Mouse (Mus musculus): Measurements from ENCODE around the gene Nsfl1c. TPM values are rescaled to one million over a fixed set of nuclear protein-coding genes. Genes with fewer than 3 reads are reported as not detected.

Nsfl1c gene
- total and polyA plus RNA-seq, 3 experiments = 87.8 to 231 (median 165) TPM

DNA sequence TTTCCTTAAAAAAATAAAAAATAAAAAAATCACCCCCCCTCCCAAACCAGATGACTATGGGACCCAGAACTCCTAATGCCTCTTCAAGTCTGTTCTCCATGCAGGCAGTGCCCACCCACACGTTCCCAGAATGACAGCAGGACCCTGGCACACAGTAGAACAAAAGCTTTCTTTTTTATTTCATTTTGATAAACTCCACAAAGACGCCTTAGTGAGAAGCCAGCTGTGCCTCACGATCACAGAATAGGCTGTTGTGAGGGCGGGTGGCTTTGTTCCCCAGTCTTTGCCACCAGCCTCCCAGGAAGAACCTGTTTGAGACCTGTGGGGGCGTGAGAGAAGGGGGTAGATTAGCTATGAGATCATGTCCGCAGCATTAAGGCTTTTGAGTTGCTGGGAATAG is 50.7 kb downstream of the Nsfl1c start:
- dilution Hi-C loops (cut with MboI; ENCODE audit: extremely low pct_ligation_motif_present, extremely low pct_unique_long_range_greater_than_20kb, low sequenced_read_pairs) = no loop called here
- H3K9ac ChIP-seq (ENCODE audit: insufficient read depth, low read depth) = peak overlapping the region; percentile 7; the same call in 1 of the 2 replicates
- H3K4me2 ChIP-seq (ENCODE audit: insufficient read depth, low read depth, poor library complexity, severe bottlenecking) = peak overlapping the region; percentile 72; the same call in 1 of the 2 replicates
- peaks cover 67% of the 10 kb centered on the region for H3K79me2 ChIP-seq (replicated peaks; ENCODE audit: control insufficient read depth, extremely low read depth, insufficient read depth, poor library complexity, severe bottlenecking)
- H3K9me3 ChIP-seq (replicated peaks; ENCODE audit: low read length) = no peaks in the 10 kb centered on the region
- no peak overlapping the region for H3K27ac ChIP-seq (ENCODE audit: insufficient read depth, low read depth)
- no peak for DNase-seq (ENCODE audit: extremely low read depth)
- H3K4me3 ChIP-seq (replicated peaks in 1 of 3; ENCODE audit: low read depth in 2 of 3, low read length in 2 of 3, poor library complexity in 1 of 3) = peak overlapping the region in 1 of 3 experiments; percentile 2
- peaks cover 31 to 59% of the 10 kb centered on the region in 2 experiments for H3K36me3 ChIP-seq (replicated peaks in 1 of 2; ENCODE audit: control insufficient read depth in 1 of 2, insufficient read depth in 1 of 2, low read length in 1 of 2)
- H3K27me3 ChIP-seq (replicated peaks) = no peaks in the 10 kb centered on the region
- in situ Hi-C loops (cut with MboI; ENCODE audit: low pct_ligation_motif_present, low pct_unique_long_range_greater_than_20kb, low sequenced_read_pairs) = no loop called here
- peaks cover 36 to 71% of the 10 kb centered on the region in 2 experiments for H3K4me1 ChIP-seq (ENCODE audit: control insufficient read depth in 1 of 2, insufficient read depth in 2 of 2)
- TF ChIP-seq PAX5 (IDR thresholded peaks at IDR 0.05; ENCODE audit: low read length) (no peak), MAZ (IDR thresholded peaks at IDR 0.05; ENCODE audit: low read depth, low read length) (no peak), MAFK (IDR thresholded peaks at IDR 0.05; ENCODE audit: insufficient replicate concordance, low read length) (no peak), SMC3 (IDR thresholded peaks at IDR 0.05; ENCODE audit: low read depth, low read length) (no peak), ZC3H11A (IDR thresholded peaks at IDR 0.05; ENCODE audit: low read depth, low read length) (no peak), CTCF (conservative IDR thresholded peaks at IDR 0.05 in 1 of 2, IDR thresholded peaks at IDR 0.05 in 1 of 2; ENCODE audit: low read depth in 2 of 2, low read length in 2 of 2) (no peak), POLR2AphosphoS2 (IDR thresholded peaks at IDR 0.05; ENCODE audit: low read depth, low read length) (no peak), RCOR1 (conservative IDR thresholded peaks at IDR 0.05; ENCODE audit: low read depth, low read length) (no peak), TBP (conservative IDR thresholded peaks at IDR 0.05; ENCODE audit: low read depth, low read length) (no peak), E2F4 (IDR thresholded peaks at IDR 0.05; ENCODE audit: insufficient replicate concordance, low read depth, low read length) (no peak), JUND (conservative IDR thresholded peaks at IDR 0.05; ENCODE audit: low read depth, low read length) (no peak), POLR2A (IDR thresholded peaks at IDR 0.05; ENCODE audit: low read depth, low read length) (no peak), JUN (IDR thresholded peaks at IDR 0.05; ENCODE audit: insufficient read depth, low read depth, low read length) (no peak)

DNA sequence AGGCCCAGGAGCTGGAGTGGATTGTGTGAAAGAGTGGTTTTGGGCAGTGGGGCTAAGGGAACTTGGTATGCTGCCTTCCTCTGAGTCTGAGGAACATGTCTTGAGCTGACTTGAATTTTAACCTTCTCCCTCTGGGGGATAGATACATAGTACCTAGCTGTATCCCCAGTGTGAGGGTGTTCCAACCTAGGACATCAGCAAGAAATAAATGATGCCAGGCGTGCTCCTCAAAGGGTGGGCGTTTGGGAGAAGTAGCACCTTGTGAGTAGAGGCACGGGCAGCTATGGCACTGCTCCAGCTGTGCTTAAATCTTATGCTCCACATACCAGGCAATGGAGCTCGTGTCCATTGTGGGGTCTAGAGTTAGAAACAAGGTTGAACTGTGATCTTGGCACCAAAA is 52.6 kb downstream of the Nsfl1c start:
- Histone ChIP-seq H3K4me3 (replicated peaks in 1 of 3; ENCODE audit: low read depth in 2 of 3, low read length in 2 of 3, poor library complexity in 1 of 3) (no peak overlapping the region), H3K9me3 (replicated peaks; ENCODE audit: low read length) (no peaks in the 10 kb centered on the region), H3K27me3 (replicated peaks) (no peaks in the 10 kb centered on the region), H3K4me1 (ENCODE audit: control insufficient read depth in 1 of 2, insufficient read depth in 2 of 2) (peaks cover 41 to 78% of the 10 kb centered on the region in 2 experiments), H3K79me2 (replicated peaks; ENCODE audit: control insufficient read depth, extremely low read depth, insufficient read depth, poor library complexity, severe bottlenecking) (peaks cover 82% of the 10 kb centered on the region), H3K27ac (ENCODE audit: insufficient read depth, low read depth) (peak overlapping the region; percentile 15; the same call in 1 of the 2 replicates), H3K36me3 (replicated peaks in 1 of 2; ENCODE audit: control insufficient read depth in 1 of 2, insufficient read depth in 1 of 2, low read length in 1 of 2) (peaks cover 44 to 77% of the 10 kb centered on the region in 2 experiments), H3K4me2 (ENCODE audit: insufficient read depth, low read depth, poor library complexity, severe bottlenecking) (no peak overlapping the region), H3K9ac (ENCODE audit: insufficient read depth, low read depth) (no peak overlapping the region)
- dilution Hi-C loops (cut with MboI; ENCODE audit: extremely low pct_ligation_motif_present, extremely low pct_unique_long_range_greater_than_20kb, low sequenced_read_pairs) = no loop called here
- in situ Hi-C loops (cut with MboI; ENCODE audit: low pct_ligation_motif_present, low pct_unique_long_range_greater_than_20kb, low sequenced_read_pairs) = no loop called here
- DNase-seq (ENCODE audit: extremely low read depth) = no peak
- TF ChIP-seq RCOR1 (conservative IDR thresholded peaks at IDR 0.05; ENCODE audit: low read depth, low read length) (no peak), TBP (conservative IDR thresholded peaks at IDR 0.05; ENCODE audit: low read depth, low read length) (no peak), USF2 (conservative IDR thresholded peaks at IDR 0.05; ENCODE audit: low read depth, low read length) (no peak), BHLHE40 (IDR thresholded peaks at IDR 0.05; ENCODE audit: low read depth, low read length) (no peak), MAZ (IDR thresholded peaks at IDR 0.05; ENCODE audit: low read depth, low read length) (no peak), JUND (conservative IDR thresholded peaks at IDR 0.05; ENCODE audit: low read depth, low read length) (no peak), POLR2AphosphoS2 (IDR thresholded peaks at IDR 0.05; ENCODE audit: low read depth, low read length) (no peak), EP300 (IDR thresholded peaks at IDR 0.05; ENCODE audit: low read length) (no peak), SIN3A (IDR thresholded peaks at IDR 0.05; ENCODE audit: low read length) (no peak), ZNF384 (IDR thresholded peaks at IDR 0.05; ENCODE audit: low read depth, low read length) (no peak), ZMIZ1 (IDR thresholded peaks at IDR 0.05; ENCODE audit: low read depth, low read length) (no peak), IRF4 (IDR thresholded peaks at IDR 0.05; ENCODE audit: low read depth, low read length) (no peak), KAT2A (IDR thresholded peaks at IDR 0.05; ENCODE audit: insufficient replicate concordance, low read length) (no peak), ELF1 (IDR thresholded peaks at IDR 0.05; ENCODE audit: low read depth, low read length) (no peak), RAD21 (IDR thresholded peaks at IDR 0.05; ENCODE audit: low read depth, low read length) (no peak), JUN (IDR thresholded peaks at IDR 0.05; ENCODE audit: insufficient read depth, low read depth, low read length) (no peak)

Data from CH12.LX (cell line).